Mouse (Mus musculus) forelimb bud, embryonic 11.5 days (tissue): ENCODE data around the gene Evpl.
A peak's percentile ranks its signal among the peaks of the same experiment; 100 is the strongest.

Experiments
- DNase-seq: peaks from one replicate; pipeline ENCODE4 v3.0.0-alpha.2; 2012; ENCODE audit warnings: low read depth, low spot score

Gene Evpl

GRCm38 (mm10) chr11:116255090-116255981, 17.5 kb upstream of the Evpl start:
- DNase-seq: no peak

DNA sequence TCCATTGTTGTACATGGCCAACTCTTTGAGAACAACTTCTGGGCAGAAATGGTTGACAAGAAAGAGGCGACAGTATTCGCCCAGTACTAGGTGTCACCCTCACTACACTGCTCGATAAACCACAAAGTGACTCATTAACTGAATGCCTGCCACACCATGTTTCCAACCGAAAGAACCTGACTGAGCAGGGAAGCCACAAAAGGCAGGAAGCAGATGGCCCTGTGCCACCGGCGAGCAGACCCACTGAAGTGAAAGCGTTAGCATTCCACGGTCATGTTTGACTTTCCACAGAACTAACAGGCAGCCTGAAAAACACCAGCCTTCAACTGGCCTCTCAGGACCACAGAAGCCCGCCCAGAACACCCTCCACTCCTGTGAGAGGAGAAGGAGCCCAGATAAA, 16.8 kb upstream of the Evpl start:
- no peak for DNase-seq

GRCm38 (mm10) chr11:116253076-116253600, 15.3 kb upstream of the Evpl start:
- no peak for DNase-seq

DNA sequence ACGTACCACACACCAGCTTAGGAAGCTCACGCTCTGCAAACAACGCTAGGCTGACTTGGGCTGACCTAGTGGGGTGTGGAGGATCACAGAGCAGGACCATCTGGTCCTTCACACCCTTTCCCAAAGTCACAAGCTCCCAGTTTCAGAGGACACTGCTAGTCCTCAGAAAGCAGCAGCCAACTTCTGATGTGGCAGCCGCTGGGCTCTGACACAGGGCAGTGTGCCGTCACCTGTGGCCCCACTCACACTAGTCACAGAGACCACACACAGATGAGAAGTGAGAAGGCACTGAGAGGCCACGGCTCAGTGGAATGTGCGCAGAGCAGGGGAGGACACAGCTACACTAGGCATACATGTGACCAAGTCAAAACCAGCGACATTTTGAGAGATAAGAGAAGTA, 13.0 kb upstream of the Evpl start:
- DNase-seq: no peak

DNA sequence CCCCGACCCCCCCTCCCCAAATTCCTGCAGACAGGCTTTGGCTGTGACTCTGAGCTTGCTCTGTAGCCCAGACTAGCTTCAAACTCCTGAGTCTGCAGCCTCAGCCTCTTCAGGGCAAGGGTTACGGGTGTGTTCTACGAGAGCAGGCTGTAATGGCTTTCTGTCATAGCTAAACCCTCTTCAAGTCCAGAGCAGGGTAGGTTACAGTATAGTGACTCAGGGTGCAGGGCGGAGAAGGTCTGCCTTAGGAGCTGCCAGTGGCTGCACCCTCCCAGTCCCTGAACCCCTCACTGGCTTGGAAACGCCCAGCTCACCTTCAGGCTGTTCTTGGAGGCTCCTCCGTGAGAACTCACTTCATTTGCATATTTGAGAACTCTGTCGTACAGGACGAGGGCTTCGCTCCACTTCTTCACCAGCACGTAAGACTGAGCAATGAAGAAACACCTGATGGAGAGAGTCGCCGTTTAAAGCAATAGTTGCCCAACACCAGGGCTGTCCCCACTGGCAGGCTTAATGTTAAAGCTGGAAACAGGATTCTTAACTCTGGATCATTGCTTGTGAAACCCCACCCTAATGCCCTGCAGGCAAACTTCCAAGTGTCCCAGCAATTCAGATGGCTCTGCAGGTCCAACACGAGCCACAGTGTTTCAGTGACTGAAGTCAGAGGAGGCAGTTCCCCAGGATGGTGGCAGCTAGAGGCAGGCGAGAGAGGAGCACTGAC, 9.8 kb upstream of the Evpl start:
- DNase-seq: no peak

DNA sequence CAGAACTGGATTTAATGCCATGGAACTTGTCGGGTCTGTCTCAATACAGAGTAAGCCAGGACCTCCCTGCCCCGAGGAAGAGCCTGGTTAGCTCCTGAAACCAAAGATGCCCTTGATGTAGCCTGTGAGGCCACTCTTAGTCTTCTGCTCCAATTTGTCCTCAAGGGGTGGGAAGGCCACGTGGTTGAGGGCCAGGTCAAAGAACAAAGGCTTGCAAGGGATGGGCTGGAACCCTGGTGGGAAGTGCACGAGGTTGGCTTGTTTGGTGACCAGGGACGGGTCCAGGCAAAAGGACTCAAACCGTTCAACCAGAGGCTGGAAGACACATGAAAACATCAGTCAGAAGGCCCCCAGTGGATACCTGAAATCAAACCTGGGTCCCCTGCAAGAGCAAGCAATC, 7.7 kb upstream of the Evpl start:
- no peak for DNase-seq

- DNase-seq: no peak
Observed at GRCm38 (mm10) chr11:116244580-116244979, 6.7 kb upstream of the Evpl start.

GRCm38 (mm10) chr11:116241744-116242235, 3.9 kb upstream of the Evpl start:
- DNase-seq: peak; percentile 66

DNA sequence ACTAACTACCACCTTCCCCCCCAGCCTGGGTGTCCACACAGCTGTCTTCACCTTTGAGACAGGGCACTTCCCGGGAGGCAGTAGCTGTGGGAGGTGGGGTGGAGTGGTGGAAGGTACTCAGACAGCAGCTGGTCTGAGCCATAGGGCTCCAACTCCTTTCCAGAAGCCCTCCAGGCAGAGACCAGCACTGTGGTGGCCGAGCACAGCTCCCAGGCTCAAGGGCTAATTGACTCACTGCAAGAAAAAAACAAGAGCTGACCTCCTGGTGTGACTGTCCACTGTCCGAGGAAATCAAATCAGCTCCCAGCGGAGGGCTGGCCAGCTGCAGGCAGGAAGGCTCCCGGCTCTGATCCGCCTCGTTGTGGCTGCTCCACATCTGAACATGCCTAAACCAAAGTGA, 1.9 kb upstream of the Evpl start:
- no peak for DNase-seq

DNA sequence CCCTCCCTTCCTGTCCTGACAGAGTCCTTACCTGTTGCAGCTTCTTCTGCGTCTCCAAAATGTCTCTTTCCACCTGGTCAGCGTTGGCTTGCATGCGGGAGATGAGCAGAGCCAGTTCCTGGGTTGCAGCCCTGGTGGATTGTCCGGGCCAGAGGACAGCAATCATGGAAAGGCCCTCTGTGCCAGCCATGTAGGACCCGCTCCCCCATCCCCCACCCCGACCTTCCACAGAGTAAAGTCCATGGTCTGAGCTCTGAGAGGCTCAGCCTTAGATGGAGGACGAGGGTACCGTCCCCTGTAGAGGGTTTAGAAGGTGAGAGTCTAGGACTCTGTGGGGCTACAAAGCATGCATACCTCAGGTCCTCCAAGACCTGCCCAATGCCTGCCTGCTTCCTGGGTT, 3.0 kb downstream of the Evpl start:
- no peak for DNase-seq

GRCm38 (mm10) chr11:116232427-116232826, 5.5 kb downstream of the Evpl start:
- no peak for DNase-seq

- no peak for DNase-seq
Observed at GRCm38 (mm10) chr11:116228699-116229098, 9.2 kb downstream of the Evpl start.

DNA sequence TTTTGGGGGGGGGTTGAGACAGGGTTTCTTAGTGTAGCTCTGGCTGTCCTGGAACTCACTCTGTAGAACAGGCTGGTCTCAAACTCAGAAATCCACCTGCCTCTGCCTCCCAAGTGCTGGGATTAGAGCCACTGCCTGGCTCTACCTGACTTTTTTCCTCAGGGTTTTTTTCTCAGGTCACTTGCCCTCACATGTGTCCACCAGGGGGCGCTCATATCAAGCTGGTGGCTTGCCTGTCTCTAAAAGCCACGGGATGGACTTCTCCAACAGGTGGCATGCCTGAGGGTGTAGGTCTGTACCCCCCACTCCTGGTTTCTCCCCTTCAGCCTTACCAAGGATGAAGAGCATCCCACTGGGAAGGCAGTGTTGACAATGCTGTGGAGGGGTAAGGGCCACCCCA, 11.5 kb downstream of the Evpl start:
- peak; percentile 82 for DNase-seq

- DNase-seq: no peak
Observed at GRCm38 (mm10) chr11:116222740-116223059, 15.2 kb downstream of the Evpl start.

GRCm38 (mm10) chr11:116221931-116222739, 15.7 kb downstream of the Evpl start:
- DNase-seq: no peak

DNA sequence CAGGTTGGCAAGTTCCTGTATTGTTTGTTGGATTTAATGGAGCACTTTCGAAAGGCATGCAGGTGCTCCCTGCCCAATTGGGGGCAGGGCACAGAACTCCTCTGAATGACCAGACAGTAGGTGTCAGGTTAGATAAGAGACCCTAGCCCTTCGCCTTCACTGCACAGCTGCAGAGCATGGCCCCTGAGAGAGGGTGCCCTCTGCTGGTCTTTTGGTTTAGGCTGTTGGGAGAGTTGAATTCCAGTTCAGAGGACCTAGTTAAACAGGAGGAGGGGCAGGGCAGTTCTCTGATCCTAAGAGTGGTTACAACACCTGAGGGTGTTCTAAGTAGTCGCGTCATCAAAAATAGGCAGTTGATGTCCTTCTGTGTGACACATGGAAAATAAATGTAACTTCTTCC, 18.0 kb downstream of the Evpl start:
- DNase-seq: peak; percentile 58

- DNase-seq: no peak
Observed at GRCm38 (mm10) chr11:116218737-116219400, 19.0 kb downstream of the Evpl start.

DNA sequence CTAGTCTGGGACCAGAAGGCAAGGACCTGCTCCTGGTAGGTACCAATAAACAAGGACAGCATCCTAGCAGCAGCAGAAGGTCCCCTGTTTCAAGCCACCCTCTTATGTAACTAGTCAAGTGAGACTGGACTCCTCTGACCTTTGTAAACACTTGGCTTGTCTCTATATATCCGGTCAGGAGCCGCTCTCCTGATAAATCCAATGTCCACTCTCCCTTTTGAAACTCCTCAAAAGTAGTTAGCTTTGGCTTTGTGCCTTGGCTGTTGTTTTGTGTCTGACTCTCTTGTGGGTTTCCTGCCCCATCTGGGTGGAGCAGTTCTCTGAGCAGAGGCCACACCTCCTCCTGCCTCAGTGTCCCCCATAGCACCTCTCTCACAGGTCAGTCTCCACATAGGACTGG, 19.6 kb downstream of the Evpl start:
- no peak for DNase-seq

DNA sequence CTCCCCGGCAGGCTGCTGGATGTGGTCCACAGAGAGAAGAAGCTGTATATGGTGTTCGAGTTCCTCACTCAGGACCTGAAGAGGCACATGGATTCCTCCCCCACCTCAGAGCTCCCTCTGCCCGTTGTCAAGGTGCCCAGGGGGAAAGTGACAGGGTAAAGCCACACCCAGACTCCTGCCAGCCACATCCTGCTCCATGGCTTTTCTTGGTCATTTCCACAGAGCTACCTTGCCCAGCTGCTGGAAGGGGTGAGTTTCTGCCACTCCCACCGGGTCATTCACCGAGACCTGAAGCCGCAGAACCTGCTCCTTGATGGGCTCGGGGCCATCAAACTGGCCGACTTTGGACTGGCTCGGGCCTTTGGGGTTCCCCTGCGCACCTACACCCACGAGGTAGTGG, 21.3 kb downstream of the Evpl start:
- no peak for DNase-seq

DNA sequence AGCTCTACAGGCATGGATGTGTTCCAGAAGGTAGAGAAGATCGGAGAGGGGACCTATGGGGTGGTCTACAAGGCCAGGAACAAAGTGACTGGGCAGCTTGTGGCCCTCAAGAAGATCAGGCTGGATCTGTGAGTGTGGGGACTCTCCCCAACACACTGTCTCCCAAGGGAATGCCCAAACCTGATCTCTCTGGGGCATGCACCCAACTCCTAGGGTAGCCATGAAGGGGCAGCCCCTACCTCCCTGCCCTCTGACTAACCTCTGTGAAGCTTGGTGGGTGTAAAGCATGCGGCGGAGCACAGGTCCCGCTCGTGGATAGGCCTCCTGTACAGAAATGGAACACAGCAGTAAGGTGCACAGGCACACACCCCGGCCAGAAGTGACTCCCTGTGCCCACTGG, 21.9 kb downstream of the Evpl start:
- DNase-seq: no peak

DNA sequence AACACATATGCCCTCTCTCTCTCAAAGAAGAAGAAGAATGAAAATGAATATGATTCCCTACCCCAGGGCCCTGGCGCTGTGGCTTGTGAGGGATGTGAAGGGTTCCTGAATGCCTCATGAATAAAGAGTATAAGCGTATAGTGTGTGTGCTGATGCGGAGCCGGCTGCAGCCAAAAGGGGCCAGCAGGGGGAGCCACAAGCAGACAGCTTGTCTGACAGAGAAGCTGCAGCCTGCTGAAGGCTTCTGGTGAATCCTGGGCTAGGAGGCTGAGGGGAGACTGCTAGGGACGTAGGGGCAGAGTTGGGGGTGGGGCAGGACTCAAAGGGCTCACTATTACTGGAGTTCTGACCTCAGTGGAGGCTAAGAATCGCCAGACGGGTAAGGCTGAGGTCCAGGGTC, 22.7 kb downstream of the Evpl start:
- DNase-seq: no peak
